Mouse (Mus musculus) cerebellum, postnatal 10 days (tissue): ENCODE data around the gene Col11a2.
"Not testable (repeated sequence)": the region's sequence is repeated elsewhere in the genome, so short reads cannot be mapped to it uniquely, and the experiment has no call there.

Experiments used
- DNase-seq, 2 experiments: peaks; one replicate each; pipeline ENCODE4 v3.0.0; 2021; ENCODE audit warnings: mixed read lengths in 2 of 2

Gene Col11a2

GRCm38 (mm10) chr17:34038878-34039561 lies at the start of gene Col11a2:
Col11a2 (plus strand) TSS chr17:34039437.
- DNase-seq = peak; percentile 48 to 52

- DNase-seq = peak; percentile 77 to 86
Measured at GRCm38 (mm10) chr17:33991788-33992664, 47.2 kb upstream of the Col11a2 start.

GRCm38 (mm10) chr17:33994959-33995358 lies 44.3 kb upstream of the Col11a2 start:
- DNase-seq = no peak

- DNase-seq = no peak
Measured at GRCm38 (mm10) chr17:33995651-33996050, 43.6 kb upstream of the Col11a2 start.

- DNase-seq = not testable (repeated sequence)
Measured at GRCm38 (mm10) chr17:33997025-33997424, 42.2 kb upstream of the Col11a2 start.

GRCm38 (mm10) chr17:33998697-33999096 lies 40.5 kb upstream of the Col11a2 start:
- not testable (repeated sequence) for DNase-seq

- peak in 1 of 2 experiments; percentile 28 for DNase-seq
Measured at GRCm38 (mm10) chr17:33999341-34000149, 39.7 kb upstream of the Col11a2 start.

- DNase-seq = peak; percentile 77 to 82
Measured at GRCm38 (mm10) chr17:34000150-34000537, 39.1 kb upstream of the Col11a2 start, which contains the start of gene H2-K1. H2-K1 (minus strand) TSS chr17:34000347.

GRCm38 (mm10) chr17:34000796-34001195 lies 38.4 kb upstream of the Col11a2 start:
- DNase-seq = not testable (repeated sequence)

- DNase-seq = peak; percentile 70 to 75
Measured at GRCm38 (mm10) chr17:34003426-34003825, 35.8 kb upstream of the Col11a2 start.

GRCm38 (mm10) chr17:34006570-34006969 lies 32.7 kb upstream of the Col11a2 start:
- DNase-seq = no peak

- DNase-seq = no peak
Measured at GRCm38 (mm10) chr17:34010156-34010555, 29.1 kb upstream of the Col11a2 start.

- DNase-seq = no peak
Measured at GRCm38 (mm10) chr17:34013436-34013835, 25.8 kb upstream of the Col11a2 start.

- DNase-seq = peak in 1 of 2 experiments; percentile 26
Measured at GRCm38 (mm10) chr17:34021539-34022413, 17.5 kb upstream of the Col11a2 start.

GRCm38 (mm10) chr17:34022414-34022783 lies 16.8 kb upstream of the Col11a2 start:
- peak in 1 of 2 experiments; percentile 23 for DNase-seq

GRCm38 (mm10) chr17:34022987-34023386 lies 16.2 kb upstream of the Col11a2 start:
- DNase-seq = no peak

- DNase-seq = no peak
Measured at GRCm38 (mm10) chr17:34023678-34024077, 15.6 kb upstream of the Col11a2 start.

- DNase-seq = peak; percentile 94 to 95
Measured at GRCm38 (mm10) chr17:34024317-34024821, 14.9 kb upstream of the Col11a2 start, which contains the start of gene Ring1. Ring1 (minus strand) TSS chr17:34024680.

- peak in 1 of 2 experiments; percentile 72 for DNase-seq
Measured at GRCm38 (mm10) chr17:34024861-34025755, 14.1 kb upstream of the Col11a2 start.

GRCm38 (mm10) chr17:34025756-34026151 lies 13.5 kb upstream of the Col11a2 start:
- DNase-seq = peak; percentile 53 to 62
